Mouse (Mus musculus) retina, postnatal 7 days (tissue): ENCODE measurements around the gene Prr18.

Source experiments
- DNase-seq: peaks from one replicate; pipeline ENCODE4 v3.0.0-alpha.2; 2012; ENCODE audit warnings: low read depth, low spot score

Prr18 gene

DNA sequence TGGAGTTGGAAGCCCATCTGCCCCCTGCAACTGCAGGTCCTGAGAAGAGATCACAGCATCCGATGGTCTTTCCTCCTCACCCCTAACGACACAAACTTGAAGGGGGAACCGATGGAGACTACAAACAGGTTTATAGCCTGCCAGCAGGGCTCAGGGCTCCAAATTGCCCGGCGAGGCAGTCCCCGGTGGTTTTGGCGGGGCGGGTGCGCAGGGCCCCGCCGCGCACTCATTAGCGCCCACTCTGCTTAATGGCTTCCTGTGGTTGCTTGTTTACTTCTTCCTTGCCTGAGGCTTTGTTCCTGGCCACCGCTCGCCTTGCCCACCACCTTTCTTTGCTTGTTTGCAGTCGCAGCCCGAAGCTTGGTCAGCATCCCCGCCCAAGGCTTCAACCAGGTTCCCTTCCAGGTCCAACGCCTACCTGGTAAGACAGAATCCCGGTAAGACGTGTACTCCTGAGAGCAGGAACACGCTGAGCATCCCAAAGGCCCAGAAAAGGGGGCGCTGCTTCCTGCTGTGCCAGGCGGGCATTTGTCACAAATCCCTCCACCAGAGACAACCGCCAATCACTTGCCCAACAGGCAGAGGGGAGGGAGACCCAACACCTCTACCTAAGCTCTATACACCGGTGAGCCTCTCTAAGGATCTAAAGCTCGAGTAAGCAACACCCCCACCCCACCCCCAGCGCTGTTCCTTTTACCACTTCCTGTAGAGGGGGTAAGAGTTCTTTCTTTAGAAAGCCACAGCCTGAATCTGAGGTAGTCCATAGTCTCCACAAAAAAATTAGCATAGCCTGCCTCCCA is 51.9 kb downstream of the Prr18 start:
- DNase-seq, result no peak

DNA sequence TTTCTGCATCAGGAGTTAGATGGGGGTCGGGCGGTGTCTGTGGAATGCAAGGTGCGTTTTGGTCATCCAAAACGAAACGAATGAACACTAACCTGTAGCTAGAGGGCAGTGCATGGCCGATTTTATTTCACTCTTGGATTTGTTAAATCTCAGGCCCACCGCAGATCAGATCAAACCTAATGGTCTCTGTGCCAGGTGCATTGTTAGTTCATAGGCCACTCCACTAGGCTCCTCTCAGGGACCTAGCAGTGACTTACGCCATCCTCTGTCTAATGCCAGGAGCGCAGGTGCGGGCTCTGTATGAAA is 52.5 kb downstream of the Prr18 start:
- no peak for DNase-seq

DNA sequence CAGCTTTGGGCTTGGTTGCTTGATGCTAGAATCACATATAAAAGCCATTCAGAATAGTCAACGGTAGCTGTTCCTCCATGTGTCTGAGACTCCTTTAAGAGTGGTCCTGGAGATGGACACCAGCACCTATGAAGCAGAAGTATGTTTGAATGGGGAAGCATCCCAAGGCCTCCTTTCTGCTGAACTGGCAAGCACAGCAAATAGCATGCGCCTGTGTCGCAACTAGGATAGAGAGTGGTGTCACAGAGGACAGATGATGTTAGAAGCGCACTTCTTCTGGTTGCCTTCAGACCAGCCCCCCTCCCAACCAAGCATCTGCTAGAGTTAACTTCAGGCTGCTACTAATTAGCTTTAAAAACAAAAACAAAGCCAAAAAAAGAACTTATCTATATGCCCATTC is 53.2 kb downstream of the Prr18 start:
- DNase-seq, result no peak
